Mouse (Mus musculus): ENCODE measurements around the gene Erc2. TPM values are rescaled to one million over a fixed set of nuclear protein-coding genes. Genes with fewer than 3 reads are reported as not detected.

The Erc2 gene
- polyA plus RNA-seq, 1 experiment from 2014 or later = 13.1 TPM

DNA sequence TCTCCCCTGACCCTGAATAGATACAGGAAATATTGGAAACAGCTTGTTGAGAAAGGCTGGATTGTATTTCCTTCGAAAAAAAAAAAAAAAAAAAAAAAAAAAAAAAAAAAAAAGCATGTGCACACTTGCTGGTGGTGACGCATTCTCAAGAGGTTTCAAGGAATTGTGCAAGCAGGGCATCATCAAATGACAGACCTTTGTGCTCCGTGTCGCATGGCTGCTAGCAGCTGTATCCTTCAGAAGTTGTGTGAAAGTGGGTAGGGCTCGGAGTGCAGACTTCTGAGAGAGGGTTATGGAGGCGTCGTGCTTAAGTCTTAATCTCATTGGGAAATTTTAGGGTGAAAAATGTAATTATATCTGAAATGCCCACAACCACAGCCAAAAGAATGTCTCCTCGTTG, 706.3 kb downstream of the Erc2 start:
- Histone ChIP-seq H3K27ac (ENCODE audit: low read depth, low read length) (no peak overlapping the region), H3K4me3 (ENCODE audit: low read depth, low read length) (no peak overlapping the region), H3K27me3 (ENCODE audit: control insufficient read depth, insufficient read depth, low read length) (no peaks in the 10 kb centered on the region), H3K36me3 (ENCODE audit: control insufficient read depth, insufficient read depth, low read length) (no peaks in the 10 kb centered on the region), H3K4me1 (ENCODE audit: control insufficient read depth, insufficient read depth, low read length) (no peaks in the 10 kb centered on the region), H3K9me3 (ENCODE audit: control insufficient read depth, low read length) (no peaks in the 10 kb centered on the region), H3K4me2 (ENCODE audit: low read depth) (no peak overlapping the region), H3K9ac (ENCODE audit: low read length) (no peak overlapping the region)
- no peak for ATAC-seq (ENCODE audit: insufficient read depth, low FRiP score, low TSS enrichment)
- no peak for DNase-seq (ENCODE audit: low spot score)
- 68% methylated on average over 8 of the region's 8 CpGs for WGBS

DNA sequence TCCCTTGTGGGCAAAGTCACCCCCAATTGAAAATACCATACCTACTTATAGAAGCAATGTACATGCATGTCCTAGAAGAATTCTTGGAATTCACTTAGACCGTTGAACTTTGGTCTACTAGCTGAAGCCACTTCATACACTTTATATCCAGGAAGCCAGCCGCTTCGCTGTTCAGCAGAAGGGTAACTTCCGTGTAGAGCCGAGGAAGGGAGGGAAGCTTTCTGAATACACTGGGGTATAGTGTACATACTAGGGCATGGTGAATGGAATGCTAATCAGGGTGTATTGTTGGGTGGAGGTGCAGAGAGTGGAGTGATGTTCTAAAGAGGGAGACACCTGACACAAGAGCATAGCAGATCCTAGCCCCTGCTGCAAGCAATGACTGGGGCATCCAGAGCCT, 708.9 kb downstream of the Erc2 start:
- no peaks in the 10 kb centered on the region for H3K27me3 ChIP-seq (ENCODE audit: control insufficient read depth, insufficient read depth, low read length)
- no peaks in the 10 kb centered on the region for H3K9me3 ChIP-seq (ENCODE audit: control insufficient read depth, low read length)
- no peaks in the 10 kb centered on the region for H3K36me3 ChIP-seq (ENCODE audit: control insufficient read depth, insufficient read depth, low read length)
- no peak overlapping the region for H3K4me2 ChIP-seq (ENCODE audit: low read depth)
- no peak overlapping the region for H3K4me3 ChIP-seq (ENCODE audit: low read depth, low read length)
- H3K4me1 ChIP-seq (ENCODE audit: control insufficient read depth, insufficient read depth, low read length) = no peaks in the 10 kb centered on the region
- 92% methylated on average over 5 of the region's 5 CpGs for WGBS
- H3K9ac ChIP-seq (ENCODE audit: low read length) = no peak overlapping the region
- DNase-seq (ENCODE audit: low spot score) (no peak), ATAC-seq (ENCODE audit: insufficient read depth, low FRiP score, low TSS enrichment) (no peak)
- no peak overlapping the region for H3K27ac ChIP-seq (ENCODE audit: low read depth, low read length)

DNA sequence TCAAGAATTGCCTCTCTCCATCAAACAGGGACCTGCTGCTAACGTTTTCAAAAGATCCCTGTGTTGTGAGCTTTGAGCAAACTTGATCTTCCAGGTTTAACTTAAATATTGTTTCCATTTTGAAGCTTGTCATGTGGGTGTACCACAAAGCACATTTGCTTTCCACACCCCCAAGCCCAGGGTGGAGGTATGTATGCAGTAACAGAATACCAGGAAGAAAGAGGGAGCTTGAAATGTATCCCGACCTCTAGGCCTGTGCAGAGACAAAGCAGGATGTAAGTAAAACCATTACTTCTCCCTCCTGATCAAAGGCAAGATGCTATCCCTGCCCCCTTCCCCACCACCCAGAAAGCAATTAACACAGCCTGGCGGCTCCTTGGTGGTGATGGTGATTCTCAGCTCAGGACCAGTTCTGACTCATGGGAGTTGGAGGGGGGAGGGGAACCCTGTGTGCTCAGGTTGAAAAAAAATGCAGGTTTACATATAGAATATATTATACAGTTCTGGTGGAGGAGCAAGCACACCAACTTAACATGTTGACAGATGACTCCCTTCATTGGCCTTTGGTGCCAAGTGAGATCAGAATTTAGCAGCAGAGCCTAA, 710.2 kb downstream of the Erc2 start:
- no peak for ATAC-seq (ENCODE audit: insufficient read depth, low FRiP score, low TSS enrichment)
- WGBS = 12% methylated on average over 3 of the region's 3 CpGs
- H3K36me3 ChIP-seq (ENCODE audit: control insufficient read depth, insufficient read depth, low read length) = no peaks in the 10 kb centered on the region
- no peak overlapping the region for H3K4me2 ChIP-seq (ENCODE audit: low read depth)
- H3K4me3 ChIP-seq (ENCODE audit: low read depth, low read length) = no peak overlapping the region
- no peak overlapping the region for H3K27ac ChIP-seq (ENCODE audit: low read depth, low read length)
- H3K9me3 ChIP-seq (ENCODE audit: control insufficient read depth, low read length) = no peaks in the 10 kb centered on the region
- H3K27me3 ChIP-seq (ENCODE audit: control insufficient read depth, insufficient read depth, low read length) = no peaks in the 10 kb centered on the region
- no peaks in the 10 kb centered on the region for H3K4me1 ChIP-seq (ENCODE audit: control insufficient read depth, insufficient read depth, low read length)
- no peak overlapping the region for H3K9ac ChIP-seq (ENCODE audit: low read length)
- DNase-seq (ENCODE audit: low spot score) = no peak

DNA sequence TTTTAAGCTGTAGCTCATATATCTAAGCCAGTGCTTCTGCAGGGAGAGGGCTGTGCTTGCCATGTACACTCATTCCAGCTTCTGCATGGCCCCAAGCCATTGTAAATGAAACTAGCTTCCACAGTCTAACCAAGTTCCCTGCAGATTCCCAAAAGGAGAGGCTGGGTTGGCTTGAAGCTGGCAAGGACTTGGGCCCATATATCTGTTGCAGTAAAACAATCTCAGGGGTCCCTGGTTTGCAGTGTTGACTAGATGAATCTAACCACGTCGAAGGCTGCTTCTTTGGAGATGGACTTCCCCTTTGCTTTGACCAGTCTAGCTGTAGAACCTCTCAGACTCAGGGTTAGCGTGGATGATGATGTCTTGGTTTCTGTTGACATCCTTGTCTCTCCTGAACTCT, 716.9 kb downstream of the Erc2 start:
- 94% methylated on average over 3 of the region's 3 CpGs for WGBS
- H3K4me3 ChIP-seq (ENCODE audit: low read depth, low read length) = no peak overlapping the region
- no peaks in the 10 kb centered on the region for H3K9me3 ChIP-seq (ENCODE audit: control insufficient read depth, low read length)
- no peak overlapping the region for H3K9ac ChIP-seq (ENCODE audit: low read length)
- no peak overlapping the region for H3K4me2 ChIP-seq (ENCODE audit: low read depth)
- no peak for ATAC-seq (ENCODE audit: insufficient read depth, low FRiP score, low TSS enrichment)
- no peak for DNase-seq (ENCODE audit: low spot score)
- no peaks in the 10 kb centered on the region for H3K36me3 ChIP-seq (ENCODE audit: control insufficient read depth, insufficient read depth, low read length)
- no peaks in the 10 kb centered on the region for H3K27me3 ChIP-seq (ENCODE audit: control insufficient read depth, insufficient read depth, low read length)
- H3K27ac ChIP-seq (ENCODE audit: low read depth, low read length) = no peak overlapping the region
- H3K4me1 ChIP-seq (ENCODE audit: control insufficient read depth, insufficient read depth, low read length) = no peaks in the 10 kb centered on the region

DNA sequence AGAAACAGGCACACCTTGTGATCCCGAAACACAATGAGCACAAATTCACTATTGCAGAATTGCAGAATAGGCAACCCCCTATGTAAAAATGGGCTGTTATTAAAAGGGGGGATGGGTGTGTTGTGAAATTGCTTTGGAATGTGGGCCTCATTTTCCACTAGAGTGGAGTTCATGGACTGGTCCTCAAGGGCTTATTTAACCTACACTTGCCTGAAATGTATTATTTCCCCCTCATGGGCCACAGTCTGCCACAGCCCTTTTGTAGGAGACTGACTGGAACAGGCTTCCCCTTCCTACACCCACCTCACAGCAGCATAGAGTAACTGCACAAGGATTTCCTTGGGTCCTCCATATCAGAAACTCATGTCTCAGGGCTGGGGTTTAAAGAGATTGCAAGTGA, 726.9 kb downstream of the Erc2 start:
- Histone ChIP-seq H3K36me3 (ENCODE audit: control insufficient read depth, insufficient read depth, low read length) (no peaks in the 10 kb centered on the region), H3K27ac (ENCODE audit: low read depth, low read length) (no peak overlapping the region)
- 97% methylated on average over 1 of the region's 1 CpGs for WGBS

DNA sequence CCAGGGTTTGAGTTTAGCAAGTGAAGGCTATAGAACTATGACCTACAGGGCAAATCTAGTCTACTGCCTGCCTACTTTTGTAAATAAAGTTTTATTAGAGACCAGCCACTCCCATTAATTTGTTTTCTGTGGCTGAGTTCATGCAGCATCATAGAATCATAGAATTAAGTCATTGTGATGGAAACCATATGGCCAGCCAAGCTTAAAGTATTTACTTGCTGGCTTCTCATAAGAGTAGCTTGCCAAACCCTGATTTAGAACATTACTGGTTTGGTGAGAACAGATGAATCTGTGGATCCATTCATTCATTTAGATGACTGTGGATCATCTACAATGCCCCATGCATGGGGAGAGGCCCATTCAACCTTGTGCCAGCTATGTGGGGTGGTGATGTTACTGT, 733.8 kb downstream of the Erc2 start:
- no peak overlapping the region for H3K4me3 ChIP-seq (ENCODE audit: low read depth, low read length)
- no peak overlapping the region for H3K9ac ChIP-seq (ENCODE audit: low read length)
- no peak overlapping the region for H3K27ac ChIP-seq (ENCODE audit: low read depth, low read length)
- no peaks in the 10 kb centered on the region for H3K9me3 ChIP-seq (ENCODE audit: control insufficient read depth, low read length)
- no peaks in the 10 kb centered on the region for H3K27me3 ChIP-seq (ENCODE audit: control insufficient read depth, insufficient read depth, low read length)
- no peaks in the 10 kb centered on the region for H3K36me3 ChIP-seq (ENCODE audit: control insufficient read depth, insufficient read depth, low read length)
- H3K4me2 ChIP-seq (ENCODE audit: low read depth) = no peak overlapping the region
- no peak for DNase-seq (ENCODE audit: low spot score)
- ATAC-seq (ENCODE audit: insufficient read depth, low FRiP score, low TSS enrichment) = no peak
- no peaks in the 10 kb centered on the region for H3K4me1 ChIP-seq (ENCODE audit: control insufficient read depth, insufficient read depth, low read length)

More for the DNA sequence above, 726.9 kb downstream of the Erc2 start:
- DNase-seq (ENCODE audit: low spot score) (no peak), ATAC-seq (ENCODE audit: insufficient read depth, low FRiP score, low TSS enrichment) (no peak)
- Histone ChIP-seq H3K27me3 (ENCODE audit: control insufficient read depth, insufficient read depth, low read length) (no peaks in the 10 kb centered on the region), H3K4me2 (ENCODE audit: low read depth) (no peak overlapping the region), H3K9ac (ENCODE audit: low read length) (no peak overlapping the region), H3K4me1 (ENCODE audit: control insufficient read depth, insufficient read depth, low read length) (no peaks in the 10 kb centered on the region), H3K4me3 (ENCODE audit: low read depth, low read length) (no peak overlapping the region), H3K9me3 (ENCODE audit: control insufficient read depth, low read length) (no peaks in the 10 kb centered on the region)

DNA sequence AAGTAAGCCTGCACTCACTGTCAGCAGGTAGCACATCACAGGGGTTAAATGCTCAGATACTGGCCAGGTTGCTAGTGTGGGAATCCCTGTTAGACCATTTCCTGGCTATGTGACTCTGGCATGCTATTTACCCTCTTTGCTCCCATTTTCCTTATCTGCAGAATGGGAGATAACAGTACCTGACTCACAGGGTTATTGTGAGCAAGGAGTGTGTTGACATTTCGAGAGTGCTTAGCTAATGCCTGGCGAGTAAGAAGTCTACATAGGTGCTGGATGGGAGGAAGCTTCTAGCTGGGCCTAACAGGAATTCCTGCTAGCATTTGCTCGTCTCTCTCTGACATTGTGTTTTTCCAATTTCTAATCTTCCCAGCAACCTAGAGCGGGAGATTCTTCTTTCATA, 737.3 kb downstream of the Erc2 start:
- H3K4me2 ChIP-seq (ENCODE audit: low read depth) = no peak overlapping the region
- no peaks in the 10 kb centered on the region for H3K36me3 ChIP-seq (ENCODE audit: control insufficient read depth, insufficient read depth, low read length)
- DNase-seq (ENCODE audit: low spot score) = no peak
- H3K4me3 ChIP-seq (ENCODE audit: low read depth, low read length) = no peak overlapping the region
- ATAC-seq (ENCODE audit: insufficient read depth, low FRiP score, low TSS enrichment) = no peak
- H3K4me1 ChIP-seq (ENCODE audit: control insufficient read depth, insufficient read depth, low read length) = no peaks in the 10 kb centered on the region
- H3K9ac ChIP-seq (ENCODE audit: low read length) = no peak overlapping the region
- WGBS = 83% methylated on average over 4 of the region's 4 CpGs
- H3K27me3 ChIP-seq (ENCODE audit: control insufficient read depth, insufficient read depth, low read length) = no peaks in the 10 kb centered on the region
- H3K9me3 ChIP-seq (ENCODE audit: control insufficient read depth, low read length) = no peaks in the 10 kb centered on the region
- H3K27ac ChIP-seq (ENCODE audit: low read depth, low read length) = no peak overlapping the region

DNA sequence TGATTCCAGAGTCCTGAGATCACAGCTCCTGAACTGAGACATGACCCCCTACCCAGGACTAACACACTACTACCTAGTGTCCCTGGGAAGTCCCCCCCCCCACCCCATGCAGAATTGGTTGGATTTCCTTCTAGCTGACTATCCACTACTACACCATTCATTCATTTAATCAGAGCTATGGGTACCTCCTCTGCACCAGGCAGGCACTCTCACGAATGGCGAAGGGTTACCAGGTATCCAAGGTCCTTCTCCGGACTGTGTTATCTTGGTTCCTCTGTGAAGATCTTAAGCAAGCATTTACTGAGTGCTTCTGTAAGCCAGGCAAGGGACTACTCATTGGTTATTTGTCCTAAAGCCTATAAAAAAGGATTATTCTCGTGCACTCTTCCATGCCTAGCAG, 737.8 kb downstream of the Erc2 start:
- H3K27ac ChIP-seq (ENCODE audit: low read depth, low read length) = no peak overlapping the region
- no peak overlapping the region for H3K9ac ChIP-seq (ENCODE audit: low read length)
- DNase-seq (ENCODE audit: low spot score) (no peak), ATAC-seq (ENCODE audit: insufficient read depth, low FRiP score, low TSS enrichment) (no peak)
- H3K4me2 ChIP-seq (ENCODE audit: low read depth) = no peak overlapping the region
- no peaks in the 10 kb centered on the region for H3K36me3 ChIP-seq (ENCODE audit: control insufficient read depth, insufficient read depth, low read length)
- H3K4me1 ChIP-seq (ENCODE audit: control insufficient read depth, insufficient read depth, low read length) = no peaks in the 10 kb centered on the region
- WGBS = 95% methylated on average over 4 of the region's 4 CpGs
- no peaks in the 10 kb centered on the region for H3K27me3 ChIP-seq (ENCODE audit: control insufficient read depth, insufficient read depth, low read length)
- no peak overlapping the region for H3K4me3 ChIP-seq (ENCODE audit: low read depth, low read length)
- no peaks in the 10 kb centered on the region for H3K9me3 ChIP-seq (ENCODE audit: control insufficient read depth, low read length)

DNA sequence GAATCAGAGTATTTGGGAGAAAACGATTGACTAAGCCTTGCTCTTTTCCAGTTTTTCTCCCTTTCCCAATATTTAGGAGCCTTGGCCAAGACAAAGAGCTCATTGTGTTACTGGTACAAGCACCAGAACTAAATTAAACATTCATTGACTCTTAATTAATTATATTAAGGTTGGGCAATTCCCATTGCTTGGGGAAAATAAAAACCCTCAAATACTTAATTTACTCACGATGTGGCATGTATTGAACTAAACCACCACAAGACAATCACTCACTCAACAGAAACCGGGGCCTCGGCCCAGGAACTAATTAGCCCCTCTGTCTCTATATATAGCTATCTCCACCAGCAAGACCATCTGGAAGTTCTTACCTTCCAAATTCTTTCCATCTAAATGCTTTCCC, 740.1 kb downstream of the Erc2 start:
- Histone ChIP-seq H3K27me3 (ENCODE audit: control insufficient read depth, insufficient read depth, low read length) (no peaks in the 10 kb centered on the region), H3K4me3 (ENCODE audit: low read depth, low read length) (no peak overlapping the region), H3K4me2 (ENCODE audit: low read depth) (no peak overlapping the region), H3K9me3 (ENCODE audit: control insufficient read depth, low read length) (no peaks in the 10 kb centered on the region), H3K27ac (ENCODE audit: low read depth, low read length) (no peak overlapping the region), H3K9ac (ENCODE audit: low read length) (no peak overlapping the region), H3K36me3 (ENCODE audit: control insufficient read depth, insufficient read depth, low read length) (no peaks in the 10 kb centered on the region), H3K4me1 (ENCODE audit: control insufficient read depth, insufficient read depth, low read length) (no peaks in the 10 kb centered on the region)
- DNase-seq (ENCODE audit: low spot score) (no peak), ATAC-seq (ENCODE audit: insufficient read depth, low FRiP score, low TSS enrichment) (no peak)
- 76% methylated on average over 4 of the region's 4 CpGs for WGBS
